Mouse (Mus musculus) urinary bladder, postnatal 36 days (tissue): ENCODE results near the gene Gm3636.
"Not testable (repeated sequence)": the region's sequence is repeated elsewhere in the genome, so short reads cannot be mapped to it uniquely, and the experiment has no call there.

ENCODE experiments used
- DNase-seq, 2 experiments: peaks; one replicate each; pipeline ENCODE4 v3.0.0; 2022; ENCODE audit warnings: low spot score in 2 of 2, mixed read lengths in 1 of 2

Gm3636 gene

GRCm38 (mm10) chr14:6742232-6742631 is at the start of gene Gm3636:
Gm3636 (minus strand) TSS chr14:6742332.
- DNase-seq = not testable (repeated sequence)

DNA sequence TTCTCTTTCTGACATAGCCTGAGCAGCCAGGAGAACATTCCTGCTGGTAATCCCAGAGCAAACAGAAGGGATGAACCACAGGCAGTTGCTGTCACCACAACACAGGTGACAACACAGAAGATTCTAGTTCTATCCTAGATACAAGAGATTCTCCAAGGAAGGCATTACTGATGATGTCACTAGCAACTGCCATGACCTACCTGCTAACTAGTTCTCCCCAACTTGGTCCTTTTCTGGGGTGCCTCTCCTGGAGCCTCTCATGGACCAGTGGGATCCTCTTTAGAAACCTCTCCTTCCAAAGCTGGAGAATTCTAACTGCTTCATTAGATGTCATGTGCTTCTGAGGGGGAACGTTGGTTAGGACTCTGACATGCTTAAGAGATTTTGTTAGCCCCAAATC is 32.2 kb upstream of the Gm3636 start, which contains the start of gene Gm8362:
Gm8362 (minus strand) TSS at position 101 of the 400 bp plus-strand sequence.
- DNase-seq = not testable (repeated sequence)

GRCm38 (mm10) chr14:6757231-6757536 is 15.1 kb upstream of the Gm3636 start:
- DNase-seq = peak in 1 of 2 experiments; percentile 0

DNA sequence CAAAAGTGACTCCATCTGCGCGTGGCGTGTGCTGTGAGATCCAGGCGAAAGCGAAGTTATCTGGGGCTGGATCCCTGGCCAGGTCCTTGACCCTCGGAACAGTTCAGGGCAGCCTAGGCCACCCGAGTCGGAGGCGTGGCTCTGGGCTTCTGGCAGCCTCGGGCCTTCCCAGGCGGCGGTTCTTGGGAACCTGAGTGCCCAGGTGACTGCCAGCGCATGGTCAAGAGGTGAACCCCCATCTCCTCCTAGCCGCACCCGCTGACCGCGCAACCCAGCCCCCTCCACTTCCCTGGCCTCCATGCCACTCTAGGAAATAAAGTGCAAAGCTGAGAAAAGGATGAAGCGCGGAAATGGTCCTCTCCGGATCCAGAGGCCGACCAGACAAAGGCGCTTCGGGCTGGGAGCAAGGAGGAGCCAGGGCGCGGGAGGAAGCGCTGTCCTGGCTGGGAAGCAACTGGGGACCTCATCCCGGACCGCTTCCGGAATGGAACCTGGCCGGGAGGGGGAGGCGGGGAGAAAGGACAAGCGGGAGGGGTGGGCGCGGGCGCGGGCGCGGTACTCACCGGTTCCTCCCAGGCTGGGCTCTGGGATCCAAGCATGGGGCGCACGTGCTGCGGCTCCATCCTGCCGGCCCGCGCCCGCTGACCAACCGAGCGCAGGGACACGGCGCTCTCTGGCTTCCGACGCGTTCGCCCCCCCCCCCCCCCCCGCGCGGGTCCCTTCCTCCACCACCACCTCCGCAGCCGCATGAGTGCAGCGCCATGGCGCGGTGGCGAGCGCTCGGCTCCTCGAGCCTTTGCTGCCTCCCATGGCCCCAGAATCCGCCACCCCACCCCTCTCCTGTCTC is 14.5 kb upstream of the Gm3636 start:
- DNase-seq = peak; percentile 0 to 1

DNA sequence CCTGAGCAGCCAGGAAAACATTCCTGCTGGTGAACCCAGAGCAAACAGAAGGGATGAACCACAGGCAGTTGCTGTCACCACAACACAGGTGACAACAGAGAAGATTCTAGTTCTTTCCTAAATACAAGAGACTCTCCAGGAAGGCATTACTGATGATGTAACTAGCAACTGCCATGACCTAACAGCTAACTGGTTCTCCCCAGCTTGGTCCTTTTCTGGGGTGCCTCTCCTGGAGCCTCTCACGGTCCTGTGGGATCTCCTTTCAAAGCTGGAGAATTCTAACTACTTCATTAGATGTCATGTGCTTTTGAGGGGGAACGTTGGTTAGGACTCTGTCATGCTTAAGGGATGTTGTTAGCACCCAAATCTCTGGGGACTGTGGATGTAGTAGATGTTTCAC is 22.0 kb downstream of the Gm3636 start, which contains the start of gene Gm8050:
Gm8050 (minus strand) TSS at position 101 of the 400 bp plus-strand sequence.
- DNase-seq = not testable (repeated sequence)
